Mouse (Mus musculus) adrenal gland, adult (tissue): Measurements from ENCODE around the gene Gm7030.
"Not testable (repeated sequence)": the region's sequence is repeated elsewhere in the genome, so short reads cannot be mapped to it uniquely, and the experiment has no call there.

Source experiments
- DNase-seq, 2 experiments: peaks; one replicate each; pipeline ENCODE4 v3.0.0; 2022 to 2023; ENCODE audit warnings: low spot score in 1 of 2; ENCODE audit not compliant: inconsistent age in 2 of 2

Gm7030 gene

GRCm38 (mm10) chr17:36083266-36083869 lies 45.9 kb downstream of the Gm7030 start:
- DNase-seq, result peak; percentile 40 to 77

GRCm38 (mm10) chr17:36082519-36083232 lies 46.5 kb downstream of the Gm7030 start:
- not testable (repeated sequence) for DNase-seq

GRCm38 (mm10) chr17:36081901-36082300 lies 47.3 kb downstream of the Gm7030 start:
- DNase-seq, result not testable (repeated sequence)

- DNase-seq, result peak; percentile 88 to 96
Measured at GRCm38 (mm10) chr17:36060829-36061228, 68.4 kb downstream of the Gm7030 start.
